Mouse (Mus musculus): ENCODE measurements around the gene Cdk19. TPM values are rescaled to one million over a fixed set of nuclear protein-coding genes. Genes with fewer than 3 reads are reported as not detected.

Gene Cdk19
- total and polyA plus RNA-seq, 3 experiments, result 3.3 to 4.7 (median 4.0) TPM

DNA sequence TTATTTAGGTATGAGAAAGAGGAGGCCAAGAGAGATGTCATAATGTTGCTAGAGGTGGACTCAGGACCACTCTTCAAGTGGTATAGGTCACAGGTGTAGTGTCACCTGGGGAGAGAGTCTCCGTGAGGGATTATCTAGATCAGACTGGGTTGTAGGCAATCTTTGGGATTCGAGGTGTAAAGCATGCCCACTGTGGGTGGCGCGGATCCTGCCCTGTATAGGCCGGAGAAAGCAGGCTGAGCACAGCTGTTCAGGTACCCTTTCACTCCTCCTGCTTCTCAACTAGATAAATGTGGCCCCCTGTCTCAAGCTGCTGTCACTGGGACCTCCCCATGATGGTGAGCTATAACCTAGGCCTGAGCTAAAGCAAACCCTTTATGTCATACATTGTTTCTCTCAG is 171.0 kb downstream of the Cdk19 start:
- H3K4me3 ChIP-seq (replicated peaks in 1 of 3; ENCODE audit: low read depth in 2 of 3, low read length in 2 of 3, poor library complexity in 1 of 3), result no peak overlapping the region
- no peaks in the 10 kb centered on the region for H3K9me3 ChIP-seq (replicated peaks; ENCODE audit: low read length)
- H3K9ac ChIP-seq (ENCODE audit: insufficient read depth, low read depth), result no peak overlapping the region
- no peak overlapping the region for H3K4me2 ChIP-seq (ENCODE audit: insufficient read depth, low read depth, poor library complexity, severe bottlenecking)
- TF ChIP-seq MAX (IDR thresholded peaks at IDR 0.05; ENCODE audit: low read length) (no peak), PAX5 (IDR thresholded peaks at IDR 0.05; ENCODE audit: low read length) (no peak), NELFE (IDR thresholded peaks at IDR 0.05; ENCODE audit: low read depth, low read length) (no peak), EP300 (IDR thresholded peaks at IDR 0.05; ENCODE audit: low read length) (no peak), MAZ (IDR thresholded peaks at IDR 0.05; ENCODE audit: low read depth, low read length) (no peak), KAT2A (IDR thresholded peaks at IDR 0.05; ENCODE audit: insufficient replicate concordance, low read length) (no peak), JUN (IDR thresholded peaks at IDR 0.05; ENCODE audit: insufficient read depth, low read depth, low read length) (no peak), UBTF (IDR thresholded peaks at IDR 0.05; ENCODE audit: low read depth, low read length) (no peak), RAD21 (IDR thresholded peaks at IDR 0.05; ENCODE audit: low read depth, low read length) (no peak), JUND (conservative IDR thresholded peaks at IDR 0.05; ENCODE audit: low read depth, low read length) (no peak), ETS1 (conservative IDR thresholded peaks at IDR 0.05; ENCODE audit: low read depth, low read length) (no peak), TCF12 (IDR thresholded peaks at IDR 0.05; ENCODE audit: low read depth, low read length) (no peak), CHD1 (IDR thresholded peaks at IDR 0.05; ENCODE audit: low read depth, low read length) (no peak), ZC3H11A (IDR thresholded peaks at IDR 0.05; ENCODE audit: low read depth, low read length) (no peak), E2F4 (IDR thresholded peaks at IDR 0.05; ENCODE audit: insufficient replicate concordance, low read depth, low read length) (no peak), MXI1 (IDR thresholded peaks at IDR 0.05; ENCODE audit: low read depth, low read length) (no peak), TBP (conservative IDR thresholded peaks at IDR 0.05; ENCODE audit: low read depth, low read length) (no peak), CTCF (conservative IDR thresholded peaks at IDR 0.05 in 1 of 2, IDR thresholded peaks at IDR 0.05 in 1 of 2; ENCODE audit: low read depth in 2 of 2, low read length in 2 of 2) (no peak), USF2 (conservative IDR thresholded peaks at IDR 0.05; ENCODE audit: low read depth, low read length) (no peak), POLR2A (IDR thresholded peaks at IDR 0.05; ENCODE audit: low read depth, low read length) (no peak)
- no peaks in the 10 kb centered on the region for H3K79me2 ChIP-seq (replicated peaks; ENCODE audit: control insufficient read depth, extremely low read depth, insufficient read depth, poor library complexity, severe bottlenecking)
- dilution Hi-C loops (cut with MboI; ENCODE audit: extremely low pct_ligation_motif_present, extremely low pct_unique_long_range_greater_than_20kb, low sequenced_read_pairs) (no loop called here), in situ Hi-C loops (cut with MboI; ENCODE audit: low pct_ligation_motif_present, low pct_unique_long_range_greater_than_20kb, low sequenced_read_pairs) (loop anchor here (25.0 kb wide), 1 partner anchor 148 kb away; no protein-coding TSS in a partner anchor)
- no peaks in the 10 kb centered on the region for H3K36me3 ChIP-seq (replicated peaks in 1 of 2; ENCODE audit: control insufficient read depth in 1 of 2, insufficient read depth in 1 of 2, low read length in 1 of 2)
- H3K4me1 ChIP-seq (ENCODE audit: control insufficient read depth in 1 of 2, insufficient read depth in 2 of 2), result peaks cover 0 to 6% of the 10 kb centered on the region in 2 experiments; a peak in 2 of 4 replicates
- no peak for DNase-seq (ENCODE audit: extremely low read depth)
- H3K27me3 ChIP-seq (replicated peaks), result no peaks in the 10 kb centered on the region
- H3K27ac ChIP-seq (ENCODE audit: insufficient read depth, low read depth), result no peak overlapping the region

DNA sequence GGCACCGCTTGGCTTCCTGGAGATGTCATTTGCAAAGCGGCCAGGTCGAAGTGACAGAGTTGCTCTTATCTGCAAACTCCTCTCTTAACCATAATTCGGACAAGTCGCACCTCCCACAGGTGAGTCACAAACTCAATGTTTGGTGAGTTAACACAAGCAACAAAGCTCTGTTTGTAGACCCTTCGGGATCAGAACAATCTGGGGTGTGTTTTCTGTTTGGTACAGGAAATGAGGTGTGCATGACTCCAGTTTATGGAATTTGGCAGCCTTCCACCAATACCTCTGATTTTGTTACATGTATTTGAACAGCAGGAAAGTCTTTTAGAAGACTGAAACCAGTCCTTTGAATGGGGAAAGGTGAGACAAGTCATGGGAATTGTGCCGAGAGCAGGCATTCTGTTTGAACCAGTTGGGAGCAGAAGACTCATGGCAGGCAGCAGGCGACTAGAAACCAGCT is 171.9 kb downstream of the Cdk19 start:
- Histone ChIP-seq H3K36me3 (replicated peaks in 1 of 2; ENCODE audit: control insufficient read depth in 1 of 2, insufficient read depth in 1 of 2, low read length in 1 of 2) (no peaks in the 10 kb centered on the region), H3K27ac (ENCODE audit: insufficient read depth, low read depth) (no peak overlapping the region), H3K4me1 (ENCODE audit: control insufficient read depth in 1 of 2, insufficient read depth in 2 of 2) (peaks cover 0 to 12% of the 10 kb centered on the region in 2 experiments; a peak in 2 of 4 replicates), H3K27me3 (replicated peaks) (no peaks in the 10 kb centered on the region), H3K4me3 (replicated peaks in 1 of 3; ENCODE audit: low read depth in 2 of 3, low read length in 2 of 3, poor library complexity in 1 of 3) (no peak overlapping the region), H3K79me2 (replicated peaks; ENCODE audit: control insufficient read depth, extremely low read depth, insufficient read depth, poor library complexity, severe bottlenecking) (no peaks in the 10 kb centered on the region), H3K4me2 (ENCODE audit: insufficient read depth, low read depth, poor library complexity, severe bottlenecking) (no peak overlapping the region), H3K9ac (ENCODE audit: insufficient read depth, low read depth) (no peak overlapping the region), H3K9me3 (replicated peaks; ENCODE audit: low read length) (no peaks in the 10 kb centered on the region)
- dilution Hi-C loops (cut with MboI; ENCODE audit: extremely low pct_ligation_motif_present, extremely low pct_unique_long_range_greater_than_20kb, low sequenced_read_pairs) (no loop called here), in situ Hi-C loops (cut with MboI; ENCODE audit: low pct_ligation_motif_present, low pct_unique_long_range_greater_than_20kb, low sequenced_read_pairs) (loop anchor here (25.0 kb wide), 1 partner anchor 149 kb away; no protein-coding TSS in a partner anchor)
- no peak for TF ChIP-seq ZNF384 (IDR thresholded peaks at IDR 0.05; ENCODE audit: low read depth, low read length)
- TF ChIP-seq POLR2A (IDR thresholded peaks at IDR 0.05; ENCODE audit: low read depth, low read length), result no peak
- TF ChIP-seq E2F4 (IDR thresholded peaks at IDR 0.05; ENCODE audit: insufficient replicate concordance, low read depth, low read length), result no peak
- no peak for TF ChIP-seq ETS1 (conservative IDR thresholded peaks at IDR 0.05; ENCODE audit: low read depth, low read length)
- no peak for TF ChIP-seq ZKSCAN1 (IDR thresholded peaks at IDR 0.05; ENCODE audit: borderline replicate concordance, low read depth, low read length)
- no peak for TF ChIP-seq USF1 (IDR thresholded peaks at IDR 0.05; ENCODE audit: low read depth, low read length)
- TF ChIP-seq CHD1 (IDR thresholded peaks at IDR 0.05; ENCODE audit: low read depth, low read length), result no peak
- no peak for TF ChIP-seq TCF12 (IDR thresholded peaks at IDR 0.05; ENCODE audit: low read depth, low read length)
- TF ChIP-seq USF2 (conservative IDR thresholded peaks at IDR 0.05; ENCODE audit: low read depth, low read length), result no peak
- TF ChIP-seq JUN (IDR thresholded peaks at IDR 0.05; ENCODE audit: insufficient read depth, low read depth, low read length), result no peak
- no peak for TF ChIP-seq ELF1 (IDR thresholded peaks at IDR 0.05; ENCODE audit: low read depth, low read length)
- no peak for TF ChIP-seq HCFC1 (IDR thresholded peaks at IDR 0.05; ENCODE audit: low read depth, low read length)
- TF ChIP-seq MAFK (IDR thresholded peaks at IDR 0.05; ENCODE audit: insufficient replicate concordance, low read length), result no peak
- TF ChIP-seq RCOR1 (conservative IDR thresholded peaks at IDR 0.05; ENCODE audit: low read depth, low read length), result no peak
- no peak for TF ChIP-seq MAZ (IDR thresholded peaks at IDR 0.05; ENCODE audit: low read depth, low read length)
- no peak for TF ChIP-seq RAD21 (IDR thresholded peaks at IDR 0.05; ENCODE audit: low read depth, low read length)
- no peak for TF ChIP-seq NELFE (IDR thresholded peaks at IDR 0.05; ENCODE audit: low read depth, low read length)
- TF ChIP-seq MEF2A (IDR thresholded peaks at IDR 0.05; ENCODE audit: borderline replicate concordance, low read depth, low read length), result no peak
- DNase-seq (ENCODE audit: extremely low read depth), result no peak

All from CH12.LX (cell line).